Mouse (Mus musculus): Measurements from ENCODE around the gene Olfr285. TPM values are rescaled to one million over a fixed set of nuclear protein-coding genes. Genes with fewer than 3 reads are reported as not detected.

Olfr285 gene
- polyA plus RNA-seq (2016; fragmentation: Nextera tagmentation; extraction: Ambion mirVana), result not detected in 2 replicates

DNA sequence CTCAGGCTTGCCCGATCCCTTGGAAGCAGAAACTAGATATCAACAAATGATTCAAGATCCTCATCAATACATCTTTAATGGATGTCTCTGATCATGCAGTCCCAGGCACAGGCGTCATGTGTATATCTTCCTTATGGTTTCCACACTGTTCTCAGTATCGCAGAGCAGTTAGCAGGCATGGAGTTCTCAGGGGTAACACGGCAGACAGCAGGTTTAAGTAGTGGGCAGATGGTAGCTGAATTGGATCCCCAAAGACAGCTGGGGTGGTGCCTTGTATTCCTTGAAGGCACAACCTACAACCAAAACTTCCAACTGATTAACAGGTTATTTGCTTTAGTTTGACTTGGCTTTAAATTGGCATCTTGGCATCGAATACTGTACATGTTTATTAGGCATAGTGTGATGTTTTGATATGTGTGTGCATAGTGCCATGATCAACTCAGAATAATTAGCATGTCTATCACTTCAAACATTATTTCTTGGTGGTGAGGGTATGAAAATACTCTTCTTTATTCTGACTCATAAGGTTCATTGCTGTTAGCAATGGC, at the start of gene Olfr285:
Gene Olfr285 (minus strand): TSS at position 177 of the 548 bp plus-strand sequence.
- H3K9ac ChIP-seq, result no peak within 1 kb of the TSS
- H3K4me1 ChIP-seq, result no peaks in the 10 kb centered on the region
- no peak for ATAC-seq (ENCODE audit: low FRiP score, low read depth)
- no peak within 1 kb of the TSS for H3K27ac ChIP-seq
- no peaks in the 10 kb centered on the region for H3K27me3 ChIP-seq (replicated peaks)
- no peaks in the 10 kb centered on the region for H3K36me3 ChIP-seq
- no peak within 1 kb of the TSS for H3K4me2 ChIP-seq (replicated peaks)
- no peaks in the 10 kb centered on the region for H3K9me3 ChIP-seq
- 95% methylated on average over 5 of the region's 5 CpGs for WGBS
- no peak within 1 kb of the TSS for H3K4me3 ChIP-seq

- Histone ChIP-seq H3K9ac (no peak within 1 kb of the TSS), H3K27ac (no peak within 1 kb of the TSS), H3K27me3 (replicated peaks) (no peaks in the 10 kb centered on the region), H3K36me3 (no peaks in the 10 kb centered on the region), H3K4me1 (no peaks in the 10 kb centered on the region), H3K4me2 (replicated peaks) (no peak within 1 kb of the TSS), H3K9me3 (no peaks in the 10 kb centered on the region), H3K4me3 (no peak within 1 kb of the TSS)
- ATAC-seq (ENCODE audit: low FRiP score, low read depth), result no peak
- 89% methylated on average over 8 of the region's 8 CpGs for WGBS
Measured at GRCm38 (mm10) chr15:98340887-98341286, 23.7 kb upstream of the Olfr285 start, which contains the start of gene Olfr284. Gene Olfr284, minus strand, starts transcription at chr15:98340987.

DNA sequence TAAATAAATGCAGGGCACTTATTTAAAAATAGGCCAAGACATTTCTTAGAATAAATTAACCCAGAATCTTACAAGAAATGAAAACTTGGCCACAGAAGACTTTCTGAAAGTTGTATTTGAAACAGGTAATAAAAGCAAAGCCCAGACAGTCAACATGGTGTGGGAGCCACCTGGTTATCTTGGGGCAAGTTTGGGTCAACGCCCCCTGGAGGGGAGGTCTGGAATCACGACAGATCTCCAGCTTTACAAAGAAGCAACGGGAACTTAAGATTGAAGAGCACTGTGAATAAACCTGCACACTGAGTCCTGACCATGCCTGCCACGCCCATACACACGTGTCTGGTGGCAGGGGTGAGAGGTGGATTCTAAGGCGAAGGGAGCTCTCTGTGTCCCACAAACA, 1.4 kb downstream of the Olfr285 start:
- Histone ChIP-seq H3K36me3 (no peaks in the 10 kb centered on the region), H3K4me3 (no peak overlapping the region), H3K4me1 (no peaks in the 10 kb centered on the region), H3K27ac (no peak overlapping the region), H3K9ac (no peak overlapping the region), H3K9me3 (no peaks in the 10 kb centered on the region), H3K4me2 (replicated peaks) (no peak overlapping the region), H3K27me3 (replicated peaks) (no peaks in the 10 kb centered on the region)
- no peak for ATAC-seq (ENCODE audit: low FRiP score, low read depth)
- 55% methylated on average over 6 of the region's 6 CpGs for WGBS

GRCm38 (mm10) chr15:98295628-98296551, 21.3 kb downstream of the Olfr285 start, which contains the start of gene Zfp641:
Gene Zfp641, minus strand, starts transcription at chr15:98296161.
- no peak within 1 kb of the TSS for H3K27ac ChIP-seq
- peak within 1 kb of the TSS; percentile 79 for H3K9ac ChIP-seq
- peaks cover 6% of the 10 kb centered on the region; the same call in 1 of the 2 replicates for H3K4me1 ChIP-seq
- H3K36me3 ChIP-seq, result no peaks in the 10 kb centered on the region
- ATAC-seq (ENCODE audit: low FRiP score, low read depth), result peak; percentile 56; the same call in 1 of the 2 replicates
- peak within 1 kb of the TSS; percentile 97 for H3K4me2 ChIP-seq (replicated peaks)
- H3K27me3 ChIP-seq (replicated peaks), result no peaks in the 10 kb centered on the region
- peak within 1 kb of the TSS; percentile 68 for H3K4me3 ChIP-seq
- H3K9me3 ChIP-seq, result no peaks in the 10 kb centered on the region
- 3% methylated on average over 60 of the region's 60 CpGs for WGBS

DNA sequence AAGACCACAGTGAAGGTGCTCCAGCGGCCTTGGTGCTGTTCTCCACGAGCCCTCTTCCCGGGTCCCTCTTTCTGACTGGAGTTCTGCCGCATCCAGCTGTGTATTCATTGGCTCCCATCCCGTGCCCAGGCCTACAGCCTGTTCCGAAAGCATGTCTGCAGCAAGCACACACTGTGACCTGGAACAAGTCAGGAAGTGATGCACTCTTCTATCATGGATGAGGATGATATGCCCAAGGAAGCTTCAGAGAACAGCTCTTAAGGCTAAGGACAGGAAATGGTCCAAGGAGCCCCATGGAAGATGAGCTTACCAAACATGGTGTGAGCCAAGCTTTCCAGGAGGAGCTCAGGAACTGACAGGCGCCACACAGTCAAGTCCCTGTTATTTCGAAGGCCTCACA, 23.5 kb downstream of the Olfr285 start:
- no peaks in the 10 kb centered on the region; the same call in 1 of the 2 replicates for H3K36me3 ChIP-seq
- H3K27me3 ChIP-seq (replicated peaks), result no peaks in the 10 kb centered on the region
- no peak for ATAC-seq (ENCODE audit: low FRiP score, low read depth)
- no peak overlapping the region for H3K4me3 ChIP-seq
- WGBS, result 89% methylated on average over 8 of the region's 8 CpGs
- H3K9ac ChIP-seq, result no peak overlapping the region
- H3K9me3 ChIP-seq, result no peaks in the 10 kb centered on the region
- H3K4me1 ChIP-seq, result peaks cover 6% of the 10 kb centered on the region; the same call in 1 of the 2 replicates
- no peak overlapping the region for H3K27ac ChIP-seq
- H3K4me2 ChIP-seq (replicated peaks), result no peak overlapping the region

DNA sequence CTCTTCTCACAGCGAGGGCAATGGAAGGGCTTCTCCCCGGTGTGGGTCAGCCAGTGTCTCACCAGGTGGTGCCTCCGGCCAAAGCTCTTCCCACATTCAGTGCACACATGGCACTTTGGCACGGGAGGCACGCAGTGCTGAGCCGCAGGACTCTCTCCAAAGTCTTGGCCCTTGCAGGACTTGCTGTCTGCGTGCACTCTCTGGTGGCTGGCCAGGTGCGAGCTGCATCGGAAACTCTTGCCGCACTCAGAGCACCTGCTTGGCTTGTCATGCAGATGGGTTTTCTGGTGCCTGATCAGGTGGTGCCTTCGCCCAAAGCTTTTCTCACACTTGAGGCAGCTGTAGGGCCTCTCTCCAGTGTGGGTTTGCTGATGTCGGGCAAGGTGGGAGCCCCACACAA, 28.6 kb downstream of the Olfr285 start:
- Histone ChIP-seq H3K9ac (no peak overlapping the region), H3K36me3 (no peaks in the 10 kb centered on the region; the same call in 1 of the 2 replicates), H3K4me3 (no peak overlapping the region), H3K4me1 (no peaks in the 10 kb centered on the region), H3K9me3 (no peaks in the 10 kb centered on the region), H3K4me2 (replicated peaks) (no peak overlapping the region), H3K27me3 (replicated peaks) (no peaks in the 10 kb centered on the region), H3K27ac (no peak overlapping the region)
- 75% methylated on average over 12 of the region's 12 CpGs for WGBS
- ATAC-seq (ENCODE audit: low FRiP score, low read depth), result no peak

DNA sequence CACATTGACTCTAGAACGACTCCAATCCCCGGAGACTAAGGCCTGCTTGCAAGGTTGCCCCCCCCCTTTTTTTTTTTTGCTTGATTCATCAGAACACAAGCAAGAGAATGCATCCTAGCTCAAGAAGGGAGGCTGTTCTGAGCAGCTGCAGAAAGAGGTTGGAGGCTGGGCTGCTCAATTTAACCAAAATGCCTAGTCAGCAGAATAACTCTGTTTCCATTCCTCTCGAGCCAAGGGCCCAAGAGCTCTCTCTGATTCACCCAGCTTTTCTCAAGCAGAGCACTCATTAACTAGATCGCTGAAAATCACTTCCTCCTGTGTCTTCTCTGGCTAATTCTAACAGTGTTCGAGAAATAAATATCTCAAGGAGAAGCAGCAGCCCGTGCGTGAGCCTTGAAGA, 30.7 kb downstream of the Olfr285 start:
- Histone ChIP-seq H3K27ac (no peak overlapping the region), H3K36me3 (no peaks in the 10 kb centered on the region; the same call in 1 of the 2 replicates), H3K27me3 (replicated peaks) (no peaks in the 10 kb centered on the region), H3K4me3 (no peak overlapping the region), H3K4me1 (no peaks in the 10 kb centered on the region), H3K9me3 (no peaks in the 10 kb centered on the region), H3K4me2 (replicated peaks) (no peak overlapping the region), H3K9ac (no peak overlapping the region)
- 81% methylated on average over 7 of the region's 7 CpGs for WGBS
- no peak for ATAC-seq (ENCODE audit: low FRiP score, low read depth)

Other genes with a start within 250 kb of the Olfr285 start
- gene Pfkm, start 224.8 kb downstream of the Olfr285 start, polyA plus RNA-seq (2016; fragmentation: Nextera tagmentation; extraction: Ambion mirVana), result 50.4 and 50.9 TPM in 2 replicates
- gene Senp1, start 223.6 kb downstream of the Olfr285 start, polyA plus RNA-seq (2016; fragmentation: Nextera tagmentation; extraction: Ambion mirVana), result 31.6 and 33.1 TPM in 2 replicates
- gene Asb8, start 151.7 kb downstream of the Olfr285 start, polyA plus RNA-seq (2016; fragmentation: Nextera tagmentation; extraction: Ambion mirVana), result 51.4 and 52.1 TPM in 2 replicates
- gene Ccdc184, start 150.2 kb downstream of the Olfr285 start, polyA plus RNA-seq (2016; fragmentation: Nextera tagmentation; extraction: Ambion mirVana), result 22.5 and 24.0 TPM in 2 replicates
- not detected in 2 replicates for gene Olfr288, start 121.8 kb downstream of the Olfr285 start, polyA plus RNA-seq (2016; fragmentation: Nextera tagmentation; extraction: Ambion mirVana)
- not detected in 2 replicates for gene Gm44579, start 96.4 kb downstream of the Olfr285 start, polyA plus RNA-seq (2016; fragmentation: Nextera tagmentation; extraction: Ambion mirVana)
- gene Olfr287, start 96.3 kb downstream of the Olfr285 start, polyA plus RNA-seq (2016; fragmentation: Nextera tagmentation; extraction: Ambion mirVana), result 0.15 TPM in 1 of 2 replicates, not detected in the other
- not detected in 2 replicates for gene Olfr286, start 82.9 kb downstream of the Olfr285 start, polyA plus RNA-seq (2016; fragmentation: Nextera tagmentation; extraction: Ambion mirVana)
- gene H1fnt, start 60.1 kb downstream of the Olfr285 start, polyA plus RNA-seq (2016; fragmentation: Nextera tagmentation; extraction: Ambion mirVana), result not detected in 2 replicates
- gene Zfp641, start 21.2 kb downstream of the Olfr285 start, polyA plus RNA-seq (2016; fragmentation: Nextera tagmentation; extraction: Ambion mirVana), result 2.9 and 3.5 TPM in 2 replicates
- not detected in 2 replicates for gene Olfr284, start 23.6 kb upstream of the Olfr285 start, polyA plus RNA-seq (2016; fragmentation: Nextera tagmentation; extraction: Ambion mirVana)
- not detected in 2 replicates for gene Olfr283, start 63.6 kb upstream of the Olfr285 start, polyA plus RNA-seq (2016; fragmentation: Nextera tagmentation; extraction: Ambion mirVana)
- gene Olfr282, start 113.9 kb upstream of the Olfr285 start, polyA plus RNA-seq (2016; fragmentation: Nextera tagmentation; extraction: Ambion mirVana), result not detected in 2 replicates
- gene Olfr281, start 135.2 kb upstream of the Olfr285 start, polyA plus RNA-seq (2016; fragmentation: Nextera tagmentation; extraction: Ambion mirVana), result not detected in 2 replicates
- not detected in 2 replicates for gene OR5BS1P, start 152.5 kb upstream of the Olfr285 start, polyA plus RNA-seq (2016; fragmentation: Nextera tagmentation; extraction: Ambion mirVana)
- gene Lalba, start 165.4 kb upstream of the Olfr285 start, polyA plus RNA-seq (2016; fragmentation: Nextera tagmentation; extraction: Ambion mirVana), result not detected in 2 replicates
- not detected in 2 replicates for gene Olfr279, start 175.0 kb upstream of the Olfr285 start, polyA plus RNA-seq (2016; fragmentation: Nextera tagmentation; extraction: Ambion mirVana)
- 169 and 183 TPM in 2 replicates for gene Kansl2, start 216.9 kb upstream of the Olfr285 start, polyA plus RNA-seq (2016; fragmentation: Nextera tagmentation; extraction: Ambion mirVana)

All from neural tube, embryonic 12.5 days (tissue).